Mouse (Mus musculus) intestine, postnatal 0 days (tissue): ENCODE data around the gene Otop2. TPM values are rescaled to one million over a fixed set of nuclear protein-coding genes. Genes with fewer than 3 reads are reported as not detected.

ENCODE experiments used
- ATAC-seq: fragments of 200-750 bp; cut with Nextera tagmentation; 2 replicates; pipeline ENCODE4 v1.8.0; 2017; ENCODE audit warnings: mild to moderate bottlenecking, moderate TSS enrichment, moderate library complexity
- H3K27ac ChIP-seq: fragments of 300-500 bp; sonication (generic); 2 replicates; pipeline ENCODE4 v1.5.1; 2014; ENCODE audit warnings: mild to moderate bottlenecking, low read depth, low read length, moderate library complexity
- H3K27me3 ChIP-seq: fragments of 300-500 bp; sonication (generic); replicated peaks from 2 replicates; pipeline ENCODE4 v1.6.1; 2014; ENCODE audit warnings: low read length, mixed read lengths; ENCODE audit not compliant: control insufficient read depth, insufficient read depth
- H3K36me3 ChIP-seq: fragments of 300-500 bp; sonication (generic); 2 replicates; pipeline ENCODE4 v1.6.1; 2014; ENCODE audit warnings: mild to moderate bottlenecking, moderate library complexity; ENCODE audit not compliant: control insufficient read depth, insufficient read depth
- H3K4me1 ChIP-seq: fragments of 300-500 bp; sonication (generic); replicated peaks from 2 replicates; pipeline ENCODE4 v1.6.1; 2014; ENCODE audit warnings: antibody characterized with exemption, low read length, mixed read lengths; ENCODE audit not compliant: control insufficient read depth, insufficient read depth
- H3K4me2 ChIP-seq: fragments of 300-500 bp; sonication (generic); replicated peaks from 2 replicates; pipeline ENCODE4 v1.6.1; 2014; ENCODE audit warnings: low read depth, mild to moderate bottlenecking, moderate library complexity
- H3K4me3 ChIP-seq: fragments of 300-500 bp; sonication (generic); 2 replicates; pipeline ENCODE4 v1.5.1; 2014; ENCODE audit warnings: low read depth, low read length
- H3K9ac ChIP-seq: fragments of 300-500 bp; sonication (generic); 2 replicates; pipeline ENCODE4 v1.6.1; 2014; ENCODE audit warnings: mild to moderate bottlenecking, low read depth, low read length
- H3K9me3 ChIP-seq: fragments of 300-500 bp; sonication (generic); 2 replicates; pipeline ENCODE4 v1.6.1; 2016; ENCODE audit warnings: mixed run types; ENCODE audit not compliant: control insufficient read depth
- CTCF ChIP-seq: sonication (generic); IDR thresholded peaks from 2 replicates; pipeline ENCODE4 v1.5.1; 2016; ENCODE audit warnings: low read depth, mild to moderate bottlenecking, control low read depth, antibody characterized with exemption, moderate library complexity
- WGBS: fragments of 180-500 bp; shearing (Covaris S2); extraction: QIAGEN DNeasy Blood & Tissue Kit; methylation state at CpG from one replicate; pipeline ENCODE4 v1.1.7; 2014; 5-methylcytosine and 5-hydroxymethylcytosine counted together
- polyA plus RNA-seq: library from polyadenylated mRNA; unstranded; fragments of >200 nt; fragmentation: Nextera tagmentation; extraction: Ambion mirVana; gene quantifications from 2 replicates; pipeline ENCODE4 v1.2.1, GENCODE M21; 2015

Gene Otop2
- polyA plus RNA-seq, 1 experiment from 2014 or later: 0.05 TPM

DNA sequence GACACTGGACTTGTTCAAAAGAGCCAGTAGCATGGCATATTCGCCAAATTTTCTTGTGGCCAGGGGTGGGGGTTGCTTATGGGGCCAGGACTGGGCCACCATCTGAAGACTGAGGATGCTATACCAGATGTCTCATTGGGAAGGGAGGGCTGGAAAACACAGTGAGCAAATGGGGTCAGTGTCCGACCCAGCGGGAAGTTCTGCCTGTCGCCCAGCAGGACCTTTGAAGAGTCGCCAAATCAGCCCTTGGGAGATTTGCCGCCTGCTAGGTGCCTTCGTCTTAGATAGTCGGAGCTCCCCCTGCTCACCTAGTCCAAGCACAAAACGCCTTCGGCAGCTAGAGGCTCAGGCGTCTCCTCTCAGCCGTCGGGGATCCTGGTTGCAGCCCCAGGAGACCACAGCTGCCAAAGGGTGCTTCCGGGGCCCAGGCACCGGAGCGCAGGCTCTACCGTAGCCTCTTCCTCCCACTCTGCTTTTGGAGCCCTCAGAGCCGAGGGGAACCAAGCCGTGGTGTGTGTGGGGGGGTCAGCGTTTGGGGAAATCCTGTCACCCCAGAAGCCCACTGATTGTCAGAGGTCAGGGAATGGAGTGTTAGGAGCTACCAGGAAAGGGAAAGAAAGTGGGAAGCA, 41.1 kb upstream of the Otop2 start:
- 4% methylated on average over 20 of the region's 20 CpGs for WGBS
- H3K9me3 ChIP-seq: no peaks in the 10 kb centered on the region
- no peak overlapping the region for H3K4me3 ChIP-seq
- no peak for ATAC-seq
- no peak overlapping the region for H3K9ac ChIP-seq
- H3K4me2 ChIP-seq: 0 out of 2 replicates have a peak overlapping the region, but pooled peaks have one; percentile 13
- no peak overlapping the region for H3K27ac ChIP-seq
- TF ChIP-seq CTCF: no peak
- peaks cover 64% of the 10 kb centered on the region for H3K27me3 ChIP-seq
- no peaks in the 10 kb centered on the region for H3K4me1 ChIP-seq
- peaks cover 20% of the 10 kb centered on the region for H3K36me3 ChIP-seq

GRCm38 (mm10) chr11:115266400-115266778, 40.6 kb upstream of the Otop2 start:
- WGBS: 2% methylated on average over 21 of the region's 22 CpGs

GRCm38 (mm10) chr11:115267061-115267883, 39.7 kb upstream of the Otop2 start, which contains the start of gene Grin2c:
TSS of gene Grin2c (minus strand) at chr11:115267243.
- H3K27ac ChIP-seq: no peak within 1 kb of the TSS
- peaks cover 24% of the 10 kb centered on the region for H3K36me3 ChIP-seq
- peak within 1 kb of the TSS; percentile 57 for H3K4me2 ChIP-seq
- peaks cover 57% of the 10 kb centered on the region for H3K27me3 ChIP-seq
- no peak for TF ChIP-seq CTCF
- H3K9ac ChIP-seq: no peak within 1 kb of the TSS
- no peak for ATAC-seq
- peak within 1 kb of the TSS; percentile 25 for H3K4me3 ChIP-seq
- H3K9me3 ChIP-seq: no peaks in the 10 kb centered on the region
- 8% methylated on average over 49 of the region's 50 CpGs for whole genome bisulfite sequencing
- no peaks in the 10 kb centered on the region for H3K4me1 ChIP-seq

More at GRCm38 (mm10) chr11:115266400-115266778, 40.6 kb upstream of the Otop2 start:
- Histone ChIP-seq H3K4me2 (peak overlapping the region; percentile 57; the same call in 1 of the 2 replicates), H3K9ac (no peak overlapping the region), H3K36me3 (peaks cover 20% of the 10 kb centered on the region), H3K9me3 (no peaks in the 10 kb centered on the region), H3K4me1 (no peaks in the 10 kb centered on the region), H3K27me3 (peaks cover 64% of the 10 kb centered on the region), H3K4me3 (peak overlapping the region; percentile 25), H3K27ac (no peak overlapping the region)
- ATAC-seq: no peak
- TF ChIP-seq CTCF: no peak

DNA sequence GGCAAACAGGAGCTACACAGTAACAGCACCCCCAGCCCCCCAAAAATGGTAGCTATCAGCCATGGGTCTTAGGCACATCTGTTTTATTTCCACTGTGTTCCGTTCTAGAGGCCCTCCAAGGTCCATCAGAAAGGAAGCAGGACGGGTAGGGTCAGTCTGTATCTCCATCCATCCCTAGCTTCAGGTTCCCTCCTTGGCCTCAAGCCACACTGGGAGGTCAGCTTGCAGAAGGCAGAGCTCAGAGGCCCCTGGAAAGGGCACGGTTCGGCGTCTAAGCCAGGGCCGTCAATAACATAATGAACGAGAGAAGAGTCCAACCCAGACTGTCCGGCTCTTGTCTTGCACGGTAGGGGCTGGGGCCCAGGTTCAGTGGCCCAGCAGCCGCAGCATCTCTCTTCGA, 39.0 kb upstream of the Otop2 start:
- H3K9me3 ChIP-seq: no peaks in the 10 kb centered on the region
- no peak for ATAC-seq
- 84% methylated on average over 11 of the region's 11 CpGs for WGBS
- peaks cover 24% of the 10 kb centered on the region for H3K36me3 ChIP-seq
- H3K4me2 ChIP-seq: no peak overlapping the region
- no peaks in the 10 kb centered on the region for H3K4me1 ChIP-seq
- no peak overlapping the region for H3K27ac ChIP-seq
- no peak overlapping the region for H3K4me3 ChIP-seq
- peaks cover 52% of the 10 kb centered on the region for H3K27me3 ChIP-seq
- no peak overlapping the region for H3K9ac ChIP-seq
- TF ChIP-seq CTCF: no peak

DNA sequence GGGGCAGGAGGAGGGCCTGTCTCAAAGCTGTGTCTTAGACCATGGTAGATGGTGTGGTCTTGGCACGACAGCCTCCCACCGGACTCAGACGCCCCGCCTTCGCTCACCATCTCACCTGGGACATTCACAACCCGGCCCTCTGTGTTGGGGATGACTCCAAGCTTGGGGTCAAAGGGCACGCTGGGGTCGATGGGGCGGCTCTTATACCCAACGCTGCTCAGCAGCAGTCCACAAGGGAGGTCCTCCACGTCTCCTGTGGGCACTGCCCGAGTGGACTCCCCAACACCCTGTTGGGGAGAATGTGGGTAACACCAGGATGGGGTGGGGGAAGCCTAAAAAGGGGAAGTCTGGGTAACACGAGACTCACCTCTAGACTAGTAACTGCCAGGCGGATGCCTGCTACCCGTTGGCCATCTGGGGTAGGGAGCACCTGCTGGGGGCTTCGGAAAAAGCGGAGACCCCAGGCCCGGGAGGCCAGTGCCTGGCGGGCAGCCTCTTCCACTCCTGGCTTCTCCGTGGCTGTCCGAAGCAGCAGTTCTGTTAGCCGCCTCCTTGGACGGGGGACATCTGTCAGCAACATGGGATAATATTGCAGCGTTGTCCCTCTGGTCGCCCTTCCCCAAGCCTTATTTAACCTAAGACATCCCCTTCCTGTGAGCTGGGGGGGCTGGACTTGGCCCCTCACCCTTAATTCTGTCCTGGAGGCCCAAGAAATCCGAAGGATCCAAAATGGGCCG, 37.5 kb upstream of the Otop2 start:
- Histone ChIP-seq H3K4me2 (no peak overlapping the region), H3K27me3 (peaks cover 41% of the 10 kb centered on the region), H3K4me1 (no peaks in the 10 kb centered on the region), H3K9ac (no peak overlapping the region), H3K36me3 (peaks cover 24% of the 10 kb centered on the region), H3K4me3 (no peak overlapping the region), H3K27ac (no peak overlapping the region), H3K9me3 (no peaks in the 10 kb centered on the region)
- TF ChIP-seq CTCF: no peak
- WGBS: 91% methylated on average over 26 of the region's 27 CpGs
- no peak for ATAC-seq
